Mouse (Mus musculus) myocyte (in vitro differentiated cells): ENCODE results near the gene a. TPM values are rescaled to one million over a fixed set of nuclear protein-coding genes. Genes with fewer than 3 reads are reported as not detected.
"Not testable (repeated sequence)": the region's sequence is repeated elsewhere in the genome, so short reads cannot be mapped to it uniquely, and the experiment has no call there.

Experiments
- H3K27me3 ChIP-seq: one replicate; pipeline ENCODE4 v1.6.1; 2011; ENCODE audit not compliant: control insufficient read depth, insufficient read depth, insufficient read length
- H3K36me3 ChIP-seq: one replicate; pipeline ENCODE4 v1.6.1; 2011; ENCODE audit not compliant: control insufficient read depth, insufficient read depth
- H3K4me2 ChIP-seq: one replicate; pipeline ENCODE4 v1.6.1; 2011; ENCODE audit warnings: low read depth, control low read depth
- H3K4me3 ChIP-seq: one replicate; pipeline ENCODE4 v1.5.1; 2011; ENCODE audit warnings: mild to moderate bottlenecking, control low read depth, moderate library complexity
- H3K79me2 ChIP-seq: one replicate; pipeline ENCODE4 v1.6.1; 2011; ENCODE audit not compliant: control insufficient read depth, insufficient read depth
- H3ac ChIP-seq: one replicate; pipeline ENCODE4 v1.6.1; 2011; ENCODE audit not compliant: control insufficient read depth, insufficient read length
- CEBPB ChIP-seq: IDR thresholded peaks from 2 replicates; pipeline ENCODE4 v1.6.1; 2011; ENCODE audit warnings: mild to moderate bottlenecking, moderate library complexity; ENCODE audit not compliant: poor library complexity, insufficient read depth, severe bottlenecking
- E2F4 ChIP-seq: IDR thresholded peaks from one replicate; pipeline ENCODE4 v1.6.1; 2011; ENCODE audit warnings: mild to moderate bottlenecking, control low read depth, moderate library complexity; ENCODE audit not compliant: insufficient read depth
- MAX ChIP-seq: IDR thresholded peaks from one replicate; pipeline ENCODE4 v1.6.1; 2011; ENCODE audit warnings: low read depth, mild to moderate bottlenecking, control low read depth
- MYOD1 ChIP-seq, 3 experiments: IDR thresholded peaks; one replicate each; pipeline ENCODE4 v1.6.1; 2011; ENCODE audit warnings: control low read depth in 2 of 3, low read depth in 2 of 3, mild to moderate bottlenecking in 2 of 3, moderate library complexity in 1 of 3; ENCODE audit not compliant: insufficient read length in 2 of 3, control insufficient read depth in 1 of 3
- MYOG ChIP-seq, 3 experiments: IDR thresholded peaks; one replicate each; pipeline ENCODE4 v1.6.1; 2011; ENCODE audit warnings: control low read depth in 2 of 3, low read depth in 2 of 3, mild to moderate bottlenecking in 2 of 3; ENCODE audit not compliant: insufficient read length in 2 of 3, control insufficient read depth in 1 of 3, insufficient read depth in 1 of 3
- POLR2A ChIP-seq: IDR thresholded peaks from one replicate; pipeline ENCODE4 v1.6.1; 2011; ENCODE audit warnings: low read depth, mild to moderate bottlenecking, control low read depth, moderate library complexity; ENCODE audit not compliant: insufficient read length
- POLR2AphosphoS2 ChIP-seq: IDR thresholded peaks from one replicate; pipeline ENCODE4 v1.6.1; 2011; ENCODE audit warnings: low read depth, control low read depth; ENCODE audit not compliant: insufficient read length
- REST ChIP-seq: IDR thresholded peaks from one replicate; pipeline ENCODE4 v1.6.1; 2011; ENCODE audit warnings: mild to moderate bottlenecking, control low read depth, moderate library complexity; ENCODE audit not compliant: insufficient read depth, insufficient read length
- SRF ChIP-seq: IDR thresholded peaks from one replicate; pipeline ENCODE4 v1.6.1; 2011; ENCODE audit warnings: low read depth; ENCODE audit not compliant: control insufficient read depth, insufficient read length
- TCF12 ChIP-seq: IDR thresholded peaks from one replicate; pipeline ENCODE4 v1.6.1; 2011; ENCODE audit warnings: mild to moderate bottlenecking, control low read depth; ENCODE audit not compliant: poor library complexity, insufficient read depth, severe bottlenecking
- TCF3 ChIP-seq: IDR thresholded peaks from one replicate; pipeline ENCODE4 v1.6.1; 2011; ENCODE audit warnings: low read depth, control low read depth; ENCODE audit not compliant: insufficient read length
- USF1 ChIP-seq: IDR thresholded peaks from one replicate; pipeline ENCODE4 v1.6.1; 2011; ENCODE audit warnings: low read depth, mild to moderate bottlenecking, control low read depth, moderate library complexity
- polyA plus RNA-seq: library from polyadenylated mRNA; unstranded; fragments of >200 nt; fragmentation: generic; extraction: Trizol; gene quantifications from one replicate; pipeline ENCODE4 v1.2.1, GENCODE M21; 2012; ENCODE audit warnings: missing spikeins

Gene a
- polyA plus RNA-seq, 1 experiment: not detected

GRCm38 (mm10) chr2:154917866-154918641, 126.9 kb downstream of the a start:
- no peak overlapping the region for H3ac ChIP-seq
- no peaks in the 10 kb centered on the region for H3K36me3 ChIP-seq
- no peaks in the 10 kb centered on the region for H3K27me3 ChIP-seq
- H3K4me2 ChIP-seq: no peak overlapping the region
- TF ChIP-seq POLR2AphosphoS2: no peak
- TF ChIP-seq TCF3: no peak
- TF ChIP-seq TCF12: no peak
- TF ChIP-seq MYOD1 (IDR thresholded peaks at IDR 0.05; ENCODE audit: control insufficient read depth in 1 of 3, insufficient read length in 2 of 3, low read depth in 2 of 3): no peak
- TF ChIP-seq MAX: no peak
- no peak for TF ChIP-seq MYOG (IDR thresholded peaks at IDR 0.05; ENCODE audit: control insufficient read depth in 1 of 3, insufficient read depth in 1 of 3, insufficient read length in 2 of 3, low read depth in 2 of 3)
- no peak for TF ChIP-seq REST
- no peak overlapping the region for H3K4me3 ChIP-seq
- no peaks in the 10 kb centered on the region for H3K79me2 ChIP-seq

DNA sequence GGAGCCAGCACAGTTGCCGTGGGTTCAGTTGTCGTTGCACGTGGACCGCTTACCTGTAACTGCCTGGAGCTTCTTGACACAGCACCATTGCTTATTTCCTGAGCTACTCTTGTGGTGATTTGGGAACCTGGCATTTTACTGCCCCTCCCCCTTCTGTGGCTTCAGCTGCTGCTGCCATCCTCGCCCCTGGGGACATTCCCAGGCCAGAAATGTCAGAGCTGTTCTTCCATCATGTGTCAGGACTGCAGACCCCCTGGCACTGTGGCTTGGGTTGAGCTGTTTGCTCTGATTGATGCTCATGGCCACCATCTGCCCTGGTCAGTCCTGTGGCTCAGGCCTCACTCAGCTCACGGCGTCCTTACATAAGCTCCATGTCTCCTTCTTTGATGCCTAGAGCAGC, 129.7 kb downstream of the a start:
- TF ChIP-seq POLR2A: no peak
- no peak for TF ChIP-seq TCF12
- no peak for TF ChIP-seq CEBPB
- TF ChIP-seq USF1: no peak
- no peak for TF ChIP-seq MYOG (IDR thresholded peaks at IDR 0.05; ENCODE audit: control insufficient read depth in 1 of 3, insufficient read depth in 1 of 3, insufficient read length in 2 of 3, low read depth in 2 of 3)
- TF ChIP-seq SRF: no peak
- TF ChIP-seq TCF3: no peak
- no peak for TF ChIP-seq MAX
- TF ChIP-seq MYOD1 (IDR thresholded peaks at IDR 0.05; ENCODE audit: control insufficient read depth in 1 of 3, insufficient read length in 2 of 3, low read depth in 2 of 3): no peak
- TF ChIP-seq REST: no peak
- no peak for TF ChIP-seq POLR2AphosphoS2
- no peak for TF ChIP-seq E2F4
- Histone ChIP-seq H3K4me3 (no peak overlapping the region), H3K79me2 (no peaks in the 10 kb centered on the region), H3K36me3 (no peaks in the 10 kb centered on the region), H3K4me2 (no peak overlapping the region), H3K27me3 (peaks cover 6% of the 10 kb centered on the region), H3ac (no peak overlapping the region)

DNA sequence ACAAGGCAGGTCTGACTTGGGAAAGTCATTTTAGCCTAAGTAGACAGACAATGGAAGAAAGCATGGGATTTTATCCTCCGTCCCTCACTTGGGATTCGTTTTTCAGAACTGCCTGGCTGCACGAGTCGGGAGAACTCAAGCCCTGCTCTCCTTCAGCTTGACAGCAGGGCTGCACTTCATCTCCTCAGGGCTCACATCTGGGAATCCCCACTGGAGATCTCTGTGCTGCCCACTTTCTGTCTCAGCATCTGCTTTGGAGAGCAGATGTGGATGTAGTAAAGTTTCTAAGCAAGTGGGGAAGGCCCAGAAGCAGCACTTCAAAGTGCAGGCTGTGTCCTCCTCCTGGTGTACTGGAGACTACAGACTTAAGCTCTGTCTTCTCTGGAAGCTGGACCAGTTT, 130.9 kb downstream of the a start:
- H3K27me3 ChIP-seq, H3K36me3 ChIP-seq, H3K4me3 ChIP-seq, H3K4me2 ChIP-seq, H3K79me2 ChIP-seq, H3ac ChIP-seq: not testable (repeated sequence)

DNA sequence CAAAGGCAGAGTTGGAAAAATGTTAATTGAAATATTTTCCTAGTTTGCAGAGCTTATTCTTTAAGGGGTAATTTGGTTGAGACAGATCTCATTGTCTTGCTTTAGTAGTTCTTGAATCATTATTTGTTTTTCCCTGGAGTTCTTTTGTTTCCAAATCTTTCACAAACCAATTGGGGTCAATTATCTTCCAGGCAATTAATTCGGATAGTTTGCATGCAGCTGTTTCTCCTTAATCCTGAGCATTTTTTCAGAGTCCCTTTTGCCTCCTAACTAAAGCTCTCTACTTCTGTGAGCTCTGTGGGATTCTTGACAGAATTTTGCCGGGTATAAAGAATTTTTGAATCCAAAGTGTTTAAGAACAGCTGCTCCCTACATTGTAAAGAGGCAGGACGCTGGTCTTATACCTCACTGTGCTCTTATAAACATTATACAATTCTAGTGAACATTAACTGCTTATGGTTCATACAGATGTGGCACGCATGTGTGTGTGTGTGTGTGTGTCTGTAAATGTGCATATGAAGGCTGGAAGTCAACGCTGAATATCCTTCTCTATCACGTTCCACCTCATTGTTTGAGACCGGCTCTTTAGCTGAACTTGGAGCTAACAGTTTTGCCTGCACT, 134.3 kb downstream of the a start:
- Histone ChIP-seq H3K79me2 (no peaks in the 10 kb centered on the region), H3K4me2 (no peak overlapping the region), H3K36me3 (no peaks in the 10 kb centered on the region), H3K27me3 (peaks cover 11% of the 10 kb centered on the region), H3ac (no peak overlapping the region), H3K4me3 (no peak overlapping the region)
- TF ChIP-seq REST (no peak), CEBPB (no peak)

- no peak overlapping the region for H3K4me3 ChIP-seq
- no peak overlapping the region for H3K4me2 ChIP-seq
- no peaks in the 10 kb centered on the region for H3K79me2 ChIP-seq
- H3ac ChIP-seq: no peak overlapping the region
- no peaks in the 10 kb centered on the region for H3K36me3 ChIP-seq
- TF ChIP-seq TCF12: no peak
- no peak for TF ChIP-seq TCF3
- TF ChIP-seq MYOG (IDR thresholded peaks at IDR 0.05; ENCODE audit: control insufficient read depth in 1 of 3, insufficient read depth in 1 of 3, insufficient read length in 2 of 3, low read depth in 2 of 3): no peak
- TF ChIP-seq POLR2AphosphoS2: no peak
- TF ChIP-seq MAX: no peak
- no peak for TF ChIP-seq SRF
- TF ChIP-seq USF1: no peak
- TF ChIP-seq CEBPB: no peak
- no peak for TF ChIP-seq MYOD1 (IDR thresholded peaks at IDR 0.05; ENCODE audit: control insufficient read depth in 1 of 3, insufficient read length in 2 of 3, low read depth in 2 of 3)
- TF ChIP-seq REST: no peak
- no peak for TF ChIP-seq E2F4
- no peak for TF ChIP-seq POLR2A
- H3K27me3 ChIP-seq: peaks cover 11% of the 10 kb centered on the region
Measured at GRCm38 (mm10) chr2:154926843-154927242, 135.6 kb downstream of the a start.
